Mouse (Mus musculus): ENCODE measurements around the gene Dram1. TPM values are rescaled to one million over a fixed set of nuclear protein-coding genes. Genes with fewer than 3 reads are reported as not detected.

The Dram1 gene
- polyA plus RNA-seq, 1 experiment from 2014 or later, result 0.50 TPM

GRCm38 (mm10) chr10:88327160-88328055, 51.5 kb downstream of the Dram1 start:
- no peak overlapping the region for H3K4me3 ChIP-seq (replicated peaks; ENCODE audit: low read depth, low read length)
- H3K9ac ChIP-seq (replicated peaks; ENCODE audit: low read length), result no peak overlapping the region
- peak overlapping the region; percentile 39 for H3K4me2 ChIP-seq (ENCODE audit: low read length)
- peak; percentile 91 for DNase-seq
- no peaks in the 10 kb centered on the region for H3K36me3 ChIP-seq (ENCODE audit: control insufficient read depth, insufficient read depth, low read length)
- ATAC-seq (ENCODE audit: low FRiP score, low TSS enrichment), result peak; percentile 76
- H3K4me1 ChIP-seq (ENCODE audit: control insufficient read depth, insufficient read depth, low read length), result no peaks in the 10 kb centered on the region
- H3K9me3 ChIP-seq (ENCODE audit: control insufficient read depth, low read length), result no peaks in the 10 kb centered on the region
- WGBS, result 49% methylated on average over 11 of the region's 11 CpGs
- no peak overlapping the region for H3K27ac ChIP-seq (replicated peaks; ENCODE audit: low read depth, low read length)
- H3K27me3 ChIP-seq (ENCODE audit: control insufficient read depth, insufficient read depth, low read length), result no peaks in the 10 kb centered on the region

DNA sequence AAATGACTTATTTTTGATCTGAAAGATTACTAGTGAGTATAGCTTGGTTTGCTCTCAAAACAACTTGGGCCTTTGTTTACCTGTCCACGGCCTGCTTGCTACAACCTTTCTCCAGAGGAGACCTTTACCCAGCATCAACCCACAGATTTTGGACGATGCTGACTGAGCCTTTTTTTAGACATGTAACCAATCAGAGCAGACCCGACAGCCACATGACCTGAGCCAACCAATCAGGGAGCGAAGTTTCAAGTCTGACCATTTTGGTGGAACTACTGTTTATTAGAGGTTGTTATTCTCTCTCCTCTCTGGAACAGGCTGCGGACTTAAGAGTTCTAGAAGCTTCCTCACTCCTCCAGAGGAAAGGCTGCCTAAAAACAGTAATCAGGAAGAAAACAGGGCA, 57.1 kb downstream of the Dram1 start:
- Histone ChIP-seq H3K9ac (replicated peaks; ENCODE audit: low read length) (no peak overlapping the region), H3K4me1 (ENCODE audit: control insufficient read depth, insufficient read depth, low read length) (no peaks in the 10 kb centered on the region), H3K9me3 (ENCODE audit: control insufficient read depth, low read length) (no peaks in the 10 kb centered on the region), H3K27me3 (ENCODE audit: control insufficient read depth, insufficient read depth, low read length) (no peaks in the 10 kb centered on the region), H3K4me2 (ENCODE audit: low read length) (no peak overlapping the region), H3K36me3 (ENCODE audit: control insufficient read depth, insufficient read depth, low read length) (no peaks in the 10 kb centered on the region), H3K4me3 (replicated peaks; ENCODE audit: low read depth, low read length) (no peak overlapping the region), H3K27ac (replicated peaks; ENCODE audit: low read depth, low read length) (no peak overlapping the region)
- WGBS, result 89% methylated on average over 5 of the region's 5 CpGs
- DNase-seq (no peak), ATAC-seq (ENCODE audit: low FRiP score, low TSS enrichment) (no peak)

DNA sequence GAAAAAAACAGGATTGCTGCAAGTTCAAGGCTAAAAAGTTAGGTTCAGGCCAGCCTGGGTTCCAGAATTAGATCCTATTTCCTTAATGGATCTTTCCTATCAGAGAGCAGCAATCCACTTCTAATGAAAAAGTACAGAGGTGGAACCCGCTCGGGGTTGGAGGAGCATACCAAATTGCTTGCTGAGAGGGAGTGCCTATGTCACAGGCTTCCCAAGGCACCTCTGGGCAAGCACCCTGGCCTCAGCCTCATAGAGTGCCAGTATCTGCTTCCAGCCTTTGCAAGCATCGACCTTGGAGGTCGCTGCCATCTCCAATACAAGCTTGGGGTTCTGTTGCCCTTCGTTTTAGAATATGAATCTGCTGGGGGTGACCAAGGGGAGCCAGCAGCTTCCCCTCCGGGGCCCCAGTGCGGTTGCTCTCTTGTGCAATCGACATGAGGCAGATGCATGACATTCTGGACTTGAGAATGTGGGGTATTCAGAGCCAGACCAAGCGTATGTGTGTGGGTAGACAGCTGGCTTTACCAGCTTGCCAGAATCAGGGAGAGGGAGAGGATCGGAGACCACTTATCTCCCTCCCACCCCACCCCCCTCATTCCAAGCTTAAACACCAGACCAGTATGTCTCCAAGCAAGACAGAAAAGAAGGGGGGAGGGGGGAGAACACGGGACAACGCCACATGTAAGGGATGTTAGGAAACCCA, 58.0 kb downstream of the Dram1 start:
- Histone ChIP-seq H3K4me1 (ENCODE audit: control insufficient read depth, insufficient read depth, low read length) (no peaks in the 10 kb centered on the region), H3K27me3 (ENCODE audit: control insufficient read depth, insufficient read depth, low read length) (no peaks in the 10 kb centered on the region), H3K4me2 (ENCODE audit: low read length) (no peak overlapping the region), H3K9me3 (ENCODE audit: control insufficient read depth, low read length) (no peaks in the 10 kb centered on the region), H3K9ac (replicated peaks; ENCODE audit: low read length) (no peak overlapping the region), H3K4me3 (replicated peaks; ENCODE audit: low read depth, low read length) (no peak overlapping the region), H3K27ac (replicated peaks; ENCODE audit: low read depth, low read length) (no peak overlapping the region), H3K36me3 (ENCODE audit: control insufficient read depth, insufficient read depth, low read length) (no peaks in the 10 kb centered on the region)
- DNase-seq (no peak), ATAC-seq (ENCODE audit: low FRiP score, low TSS enrichment) (no peak)
- WGBS, result 76% methylated on average over 12 of the region's 12 CpGs

GRCm38 (mm10) chr10:88318179-88318578, 60.7 kb downstream of the Dram1 start:
- H3K9ac ChIP-seq (replicated peaks; ENCODE audit: low read length), result no peak overlapping the region
- no peak overlapping the region for H3K4me2 ChIP-seq (ENCODE audit: low read length)
- DNase-seq (no peak), ATAC-seq (ENCODE audit: low FRiP score, low TSS enrichment) (no peak)
- no peaks in the 10 kb centered on the region for H3K4me1 ChIP-seq (ENCODE audit: control insufficient read depth, insufficient read depth, low read length)
- H3K9me3 ChIP-seq (ENCODE audit: control insufficient read depth, low read length), result no peaks in the 10 kb centered on the region
- H3K4me3 ChIP-seq (replicated peaks; ENCODE audit: low read depth, low read length), result no peak overlapping the region
- no peaks in the 10 kb centered on the region for H3K36me3 ChIP-seq (ENCODE audit: control insufficient read depth, insufficient read depth, low read length)
- no peak overlapping the region for H3K27ac ChIP-seq (replicated peaks; ENCODE audit: low read depth, low read length)
- no peaks in the 10 kb centered on the region for H3K27me3 ChIP-seq (ENCODE audit: control insufficient read depth, insufficient read depth, low read length)
- 80% methylated on average over 4 of the region's 4 CpGs for WGBS

GRCm38 (mm10) chr10:88317151-88317550, 61.7 kb downstream of the Dram1 start:
- Histone ChIP-seq H3K9ac (replicated peaks; ENCODE audit: low read length) (no peak overlapping the region), H3K4me1 (ENCODE audit: control insufficient read depth, insufficient read depth, low read length) (no peaks in the 10 kb centered on the region), H3K27me3 (ENCODE audit: control insufficient read depth, insufficient read depth, low read length) (no peaks in the 10 kb centered on the region), H3K4me3 (replicated peaks; ENCODE audit: low read depth, low read length) (no peak overlapping the region), H3K9me3 (ENCODE audit: control insufficient read depth, low read length) (no peaks in the 10 kb centered on the region), H3K36me3 (ENCODE audit: control insufficient read depth, insufficient read depth, low read length) (no peaks in the 10 kb centered on the region), H3K4me2 (ENCODE audit: low read length) (no peak overlapping the region), H3K27ac (replicated peaks; ENCODE audit: low read depth, low read length) (no peak overlapping the region)
- no peak for DNase-seq
- WGBS, result 91% methylated on average over 5 of the region's 5 CpGs
- no peak for ATAC-seq (ENCODE audit: low FRiP score, low TSS enrichment)

DNA sequence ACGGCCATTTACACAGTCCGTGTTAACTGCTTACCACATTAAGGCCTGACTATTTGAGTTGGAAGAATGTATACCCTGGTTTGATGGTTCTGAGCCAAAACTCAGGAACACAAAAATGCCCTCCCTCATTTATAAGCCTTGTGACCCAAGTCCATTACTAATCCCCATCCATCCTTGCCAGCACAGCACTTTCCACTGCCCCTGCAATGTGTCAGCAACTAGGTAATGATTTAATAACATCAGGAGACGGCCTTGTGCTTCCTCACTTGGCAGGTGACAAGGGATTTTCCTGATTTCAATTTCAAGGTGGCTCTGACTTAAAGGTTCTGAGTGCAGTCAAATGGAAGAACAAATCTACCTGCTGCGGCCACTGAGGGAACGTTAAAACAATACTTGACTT, 64.0 kb downstream of the Dram1 start:
- Histone ChIP-seq H3K36me3 (ENCODE audit: control insufficient read depth, insufficient read depth, low read length) (no peaks in the 10 kb centered on the region), H3K9me3 (ENCODE audit: control insufficient read depth, low read length) (no peaks in the 10 kb centered on the region), H3K27ac (replicated peaks; ENCODE audit: low read depth, low read length) (no peak overlapping the region), H3K27me3 (ENCODE audit: control insufficient read depth, insufficient read depth, low read length) (no peaks in the 10 kb centered on the region), H3K9ac (replicated peaks; ENCODE audit: low read length) (no peak overlapping the region), H3K4me2 (ENCODE audit: low read length) (no peak overlapping the region), H3K4me3 (replicated peaks; ENCODE audit: low read depth, low read length) (no peak overlapping the region), H3K4me1 (ENCODE audit: control insufficient read depth, insufficient read depth, low read length) (no peaks in the 10 kb centered on the region)
- 87% methylated on average over 5 of the region's 5 CpGs for WGBS
- ATAC-seq (ENCODE audit: low FRiP score, low TSS enrichment) (no peak), DNase-seq (no peak)

DNA sequence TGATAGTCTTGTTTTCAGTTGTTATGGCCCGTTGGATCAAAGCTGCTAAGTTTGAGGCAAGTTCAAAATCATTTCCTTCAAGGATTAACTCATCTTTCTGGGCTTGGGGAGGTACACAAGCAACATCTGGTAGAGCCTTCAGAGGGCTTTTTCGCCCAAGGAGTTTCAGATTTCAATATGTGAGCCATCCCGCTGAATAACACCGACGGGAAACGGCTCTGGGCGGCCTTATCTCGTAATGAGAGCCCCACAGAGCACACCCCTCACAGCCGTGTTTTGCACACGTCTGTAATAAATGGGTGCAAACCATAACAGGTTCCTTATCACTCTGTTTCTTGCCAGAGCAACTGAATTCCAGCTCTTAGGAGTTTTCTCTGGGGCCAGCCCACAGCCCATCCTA, 69.0 kb downstream of the Dram1 start:
- Histone ChIP-seq H3K9ac (replicated peaks; ENCODE audit: low read length) (no peak overlapping the region), H3K27ac (replicated peaks; ENCODE audit: low read depth, low read length) (no peak overlapping the region), H3K9me3 (ENCODE audit: control insufficient read depth, low read length) (no peaks in the 10 kb centered on the region), H3K4me1 (ENCODE audit: control insufficient read depth, insufficient read depth, low read length) (no peaks in the 10 kb centered on the region), H3K36me3 (ENCODE audit: control insufficient read depth, insufficient read depth, low read length) (no peaks in the 10 kb centered on the region), H3K27me3 (ENCODE audit: control insufficient read depth, insufficient read depth, low read length) (no peaks in the 10 kb centered on the region), H3K4me3 (replicated peaks; ENCODE audit: low read depth, low read length) (no peak overlapping the region), H3K4me2 (ENCODE audit: low read length) (no peak overlapping the region)
- 92% methylated on average over 10 of the region's 10 CpGs for WGBS
- no peak for DNase-seq
- no peak for ATAC-seq (ENCODE audit: low FRiP score, low TSS enrichment)

GRCm38 (mm10) chr10:88306235-88306634, 72.6 kb downstream of the Dram1 start:
- WGBS, result 99% methylated on average over 3 of the region's 3 CpGs

More at GRCm38 (mm10) chr10:88306235-88306634, 72.6 kb downstream of the Dram1 start:
- DNase-seq (no peak), ATAC-seq (ENCODE audit: low FRiP score, low TSS enrichment) (no peak)
- Histone ChIP-seq H3K9me3 (ENCODE audit: control insufficient read depth, low read length) (no peaks in the 10 kb centered on the region), H3K4me1 (ENCODE audit: control insufficient read depth, insufficient read depth, low read length) (no peaks in the 10 kb centered on the region), H3K4me3 (replicated peaks; ENCODE audit: low read depth, low read length) (no peak overlapping the region), H3K27ac (replicated peaks; ENCODE audit: low read depth, low read length) (no peak overlapping the region), H3K9ac (replicated peaks; ENCODE audit: low read length) (no peak overlapping the region), H3K4me2 (ENCODE audit: low read length) (no peak overlapping the region), H3K36me3 (ENCODE audit: control insufficient read depth, insufficient read depth, low read length) (no peaks in the 10 kb centered on the region), H3K27me3 (ENCODE audit: control insufficient read depth, insufficient read depth, low read length) (no peaks in the 10 kb centered on the region)
